ENCODE assay signal across 8 mouse cellular contexts in genomic region chr10:91082550-91083392, GRCm38 (mm10). TPM values are rescaled to one million over a fixed set of nuclear protein-coding genes. Genes with fewer than 3 reads are reported as not detected.
DNase-seq lines count a peak whose midpoint lies in the region; ATAC-seq and TF ChIP-seq lines count a peak whose summit lies in the region.

Apaf1 (minus strand) TSS chr10:91082770.
Ikbip (plus strand) TSS chr10:91082940.

- peak within 1 kb of the TSS; percentile 79 for H3ac ChIP-seq in C2C12 (ENCODE audit: control insufficient read depth, insufficient read length, low read depth)
- peak within 1 kb of the TSS; percentile 63 for H3ac ChIP-seq in myocyte (ENCODE audit: control insufficient read depth, insufficient read length)

- TF ChIP-seq POLR2A in brain, embryonic 14.5 days (IDR thresholded peaks at IDR 0.05; ENCODE audit: borderline replicate concordance, extremely low read depth, insufficient read depth, insufficient read length, poor library complexity, severe bottlenecking): peak; percentile 74
- TF ChIP-seq POLR2A in liver, adult 2 months (IDR thresholded peaks at IDR 0.05; ENCODE audit: extremely low read depth, insufficient read depth, low read length): peak; percentile 52
- TF ChIP-seq POLR2A in myocyte (IDR thresholded peaks at IDR 0.05; ENCODE audit: insufficient read length, low read depth): peak; percentile 92

- WGBS in heart, embryonic 11.5 days (ENCODE audit: insufficient replicate concordance): 1% methylated on average over 77 of the region's 87 CpGs
- under 1% methylated on average over 87 of the region's 87 CpGs for WGBS in kidney, embryonic 16.5 days
- 1% methylated on average over 87 of the region's 87 CpGs for WGBS in liver, adult 2 months

- peak within 1 kb of the TSS; percentile 86 for H3K27ac ChIP-seq in heart, embryonic 11.5 days (ENCODE audit: low read depth, low read length)
- peak within 1 kb of the TSS; percentile 78 for H3K27ac ChIP-seq in kidney, embryonic 16.5 days (ENCODE audit: low read length)
- H3K27ac ChIP-seq in liver, adult 2 months (replicated peaks; ENCODE audit: insufficient read depth, low read depth, low read length): peak within 1 kb of the TSS; percentile 57

- H3K9ac ChIP-seq in heart, embryonic 11.5 days (ENCODE audit: low read depth, low read length): peak within 1 kb of the TSS; percentile 90
- H3K9ac ChIP-seq in kidney, embryonic 16.5 days (replicated peaks; ENCODE audit: low read length): peak within 1 kb of the TSS; percentile 90
- peak within 1 kb of the TSS; percentile 79 for H3K9ac ChIP-seq in liver, adult 2 months (ENCODE audit: low read depth, low read length)

- peak; percentile 99 for DNase-seq in brain, embryonic 14.5 days (ENCODE audit: low read depth)
- DNase-seq in liver, adult 2 months (ENCODE audit: extremely low read depth, low read depth, low spot score): peak; percentile 84
- DNase-seq in splenic B cell, adult 2 months (ENCODE audit: low read depth, low spot score): peak; percentile 99

- peak within 1 kb of the TSS; percentile 82 for H3K4me2 ChIP-seq in heart, embryonic 11.5 days
- peak within 1 kb of the TSS; percentile 77 for H3K4me2 ChIP-seq in kidney, embryonic 16.5 days (replicated peaks; ENCODE audit: low read depth, low read length)
- H3K4me2 ChIP-seq in myocyte (ENCODE audit: low read depth): peak within 1 kb of the TSS; percentile 81

- H3K4me3 ChIP-seq in C2C12 (ENCODE audit: insufficient read depth, poor library complexity, severe bottlenecking) (peak within 1 kb of the TSS; percentile 89), myocyte (peak within 1 kb of the TSS; percentile 73)
- H3K4me3 ChIP-seq in erythroblast, embryonic 14.5 days (replicated peaks): peak within 1 kb of the TSS; percentile 89
- peak within 1 kb of the TSS; percentile 95 for H3K4me3 ChIP-seq in heart, embryonic 11.5 days (ENCODE audit: low read depth, low read length)
- H3K4me3 ChIP-seq in kidney, embryonic 16.5 days (ENCODE audit: low read length): peak within 1 kb of the TSS; percentile 68
- peak within 1 kb of the TSS; percentile 91 for H3K4me3 ChIP-seq in liver, adult 2 months (ENCODE audit: insufficient read depth, low read depth, low read length)

- peaks cover 24% of the 10 kb centered on the region for H3K36me3 ChIP-seq in C2C12 (ENCODE audit: control insufficient read depth, insufficient read depth)
- H3K36me3 ChIP-seq in erythroblast, embryonic 14.5 days (ENCODE audit: control insufficient read depth): peaks cover 13% of the 10 kb centered on the region
- no peaks in the 10 kb centered on the region; the same call in 1 of the 2 replicates for H3K36me3 ChIP-seq in heart, embryonic 11.5 days (ENCODE audit: control insufficient read depth, insufficient read depth, low read length)
- H3K36me3 ChIP-seq in kidney, embryonic 16.5 days (ENCODE audit: insufficient read depth, low read length): peaks cover 10% of the 10 kb centered on the region
- H3K36me3 ChIP-seq in liver, adult 2 months (ENCODE audit: control insufficient read depth, insufficient read depth, low read length): no peaks in the 10 kb centered on the region
- H3K36me3 ChIP-seq in myocyte (ENCODE audit: control insufficient read depth, insufficient read depth): peaks cover 12% of the 10 kb centered on the region
- no peaks in the 10 kb centered on the region for H3K36me3 ChIP-seq in splenic B cell, adult 2 months (ENCODE audit: control insufficient read depth, insufficient read depth, low read length, poor library complexity, severe bottlenecking)

- no peak for TF ChIP-seq CTCF in C2C12 (IDR thresholded peaks at IDR 0.05; ENCODE audit: control insufficient read depth, insufficient read depth, insufficient read length)
- no peak for TF ChIP-seq CTCF in brain, embryonic 14.5 days (IDR thresholded peaks at IDR 0.05; ENCODE audit: borderline replicate concordance, extremely low read depth, insufficient read depth, insufficient read length)
- TF ChIP-seq CTCF in liver, adult 2 months (IDR thresholded peaks at IDR 0.05; ENCODE audit: low read depth, low read length): no peak

- H3K79me2 ChIP-seq in C2C12 (ENCODE audit: control insufficient read depth, insufficient read depth): peaks cover 38% of the 10 kb centered on the region
- H3K79me2 ChIP-seq in liver, adult 2 months (ENCODE audit: control insufficient read depth, insufficient read depth, low read length): no peaks in the 10 kb centered on the region
- peaks cover 10% of the 10 kb centered on the region for H3K79me2 ChIP-seq in myocyte (ENCODE audit: control insufficient read depth, insufficient read depth)

- peak; percentile 95 for ATAC-seq in heart, embryonic 11.5 days (replicated peaks; ENCODE audit: insufficient number of reproducible peaks, low FRiP score, low TSS enrichment)
- peak; percentile 97 for ATAC-seq in kidney, embryonic 16.5 days (ENCODE audit: low FRiP score, low TSS enrichment)

- no peaks in the 10 kb centered on the region for H3K9me3 ChIP-seq in erythroblast, embryonic 14.5 days (ENCODE audit: control insufficient read depth, low read length)
- H3K9me3 ChIP-seq in heart, embryonic 11.5 days (replicated peaks; ENCODE audit: control insufficient read depth, low read length): no peaks in the 10 kb centered on the region
- H3K9me3 ChIP-seq in kidney, embryonic 16.5 days (ENCODE audit: low read length): no peaks in the 10 kb centered on the region

- peaks cover 10% of the 10 kb centered on the region for H3K79me3 ChIP-seq in C2C12 (ENCODE audit: low read depth)

- H3K27me3 ChIP-seq in C2C12 (ENCODE audit: control insufficient read depth, insufficient read depth, insufficient read length): no peaks in the 10 kb centered on the region
- no peaks in the 10 kb centered on the region for H3K27me3 ChIP-seq in erythroblast, embryonic 14.5 days (ENCODE audit: control insufficient read depth)
- no peaks in the 10 kb centered on the region for H3K27me3 ChIP-seq in heart, embryonic 11.5 days (ENCODE audit: control insufficient read depth, insufficient read depth, low read length)
- H3K27me3 ChIP-seq in kidney, embryonic 16.5 days (ENCODE audit: insufficient read depth, low read length): no peaks in the 10 kb centered on the region
- H3K27me3 ChIP-seq in liver, adult 2 months (ENCODE audit: control insufficient read depth, insufficient read depth, low read length): no peaks in the 10 kb centered on the region
- no peaks in the 10 kb centered on the region for H3K27me3 ChIP-seq in myocyte (ENCODE audit: control insufficient read depth, insufficient read depth, insufficient read length)
- no peaks in the 10 kb centered on the region for H3K27me3 ChIP-seq in splenic B cell, adult 2 months (ENCODE audit: control insufficient read depth, insufficient read depth, low read length, poor library complexity, severe bottlenecking)

- peaks cover 21% of the 10 kb centered on the region for H3K4me1 ChIP-seq in erythroblast, embryonic 14.5 days (ENCODE audit: control insufficient read depth)
- H3K4me1 ChIP-seq in heart, embryonic 11.5 days (ENCODE audit: control insufficient read depth, insufficient read depth, low read length): peaks cover 6% of the 10 kb centered on the region; the same call in 1 of the 2 replicates
- peaks cover 13% of the 10 kb centered on the region; the same call in 1 of the 2 replicates for H3K4me1 ChIP-seq in kidney, embryonic 16.5 days (ENCODE audit: insufficient read depth, low read length)
- H3K4me1 ChIP-seq in liver, adult 2 months (ENCODE audit: control insufficient read depth, insufficient read depth, low read length): no peaks in the 10 kb centered on the region

TF ChIP-seq in C2C12, 6 proteins besides CTCF, POLR2A, EP300 and RAD21:
- TF ChIP-seq MYOD1 (IDR thresholded peaks at IDR 0.05; ENCODE audit: control insufficient read depth, insufficient read length, low read depth) (no peak), MYOG (IDR thresholded peaks at IDR 0.05; ENCODE audit: control insufficient read depth, extremely low read depth, insufficient read length) (no peak), USF1 (IDR thresholded peaks at IDR 0.05; ENCODE audit: low read depth) (peak; percentile 28)
TF ChIP-seq in C2C12: peak in this region for 1.

TF ChIP-seq in myocyte, 11 proteins besides CTCF, POLR2A, EP300 and RAD21:
- TF ChIP-seq USF1 (IDR thresholded peaks at IDR 0.05; ENCODE audit: low read depth) (peak; percentile 33), TCF12 (IDR thresholded peaks at IDR 0.05; ENCODE audit: insufficient read depth, poor library complexity, severe bottlenecking) (no peak), E2F4 (IDR thresholded peaks at IDR 0.05; ENCODE audit: insufficient read depth) (peak; percentile 31), MAX (IDR thresholded peaks at IDR 0.05; ENCODE audit: low read depth) (no peak), POLR2AphosphoS2 (IDR thresholded peaks at IDR 0.05; ENCODE audit: insufficient read length, low read depth) (peak; percentile 95), REST (IDR thresholded peaks at IDR 0.05; ENCODE audit: insufficient read depth, insufficient read length) (no peak), MYOG (IDR thresholded peaks at IDR 0.05; ENCODE audit: control insufficient read depth in 1 of 3, insufficient read depth in 1 of 3, insufficient read length in 2 of 3, low read depth in 2 of 3) (peak in 1 of 3 experiments; percentile 12), TCF3 (IDR thresholded peaks at IDR 0.05; ENCODE audit: insufficient read length, low read depth) (no peak), SRF (IDR thresholded peaks at IDR 0.05; ENCODE audit: control insufficient read depth, insufficient read length, low read depth) (no peak), MYOD1 (IDR thresholded peaks at IDR 0.05; ENCODE audit: control insufficient read depth in 1 of 3, insufficient read length in 2 of 3, low read depth in 2 of 3) (no peak), CEBPB (IDR thresholded peaks at IDR 0.05; ENCODE audit: insufficient read depth, poor library complexity, severe bottlenecking) (no peak)

RNA-seq across cellular contexts. Expression of gene Apaf1, which starts in this region (rescaled TPM):
- polyA plus RNA-seq in C2C12 (2012; fragmentation: generic; extraction: Trizol) (5.9 TPM), myocyte (2012; fragmentation: generic; extraction: Trizol) (4.3 TPM)
- polyA plus RNA-seq in brain, embryonic 14.5 days (2012; rRNA removed): 29.4 and 31.3 TPM in 2 replicates
- 0.11 and 0.30 TPM in 2 replicates for polyA plus RNA-seq in erythroblast, embryonic 14.5 days (2012)
- 17.3 and 19.3 TPM in 2 replicates for polyA plus RNA-seq in heart, embryonic 11.5 days (2014; fragmentation: Nextera tagmentation; extraction: Ambion mirVana)
- 15.8 and 18.8 TPM in 2 replicates for polyA plus RNA-seq in kidney, embryonic 16.5 days (2015; fragmentation: Nextera tagmentation; extraction: Ambion mirVana)
- 3.1 and 3.4 TPM in 2 replicates for total RNA-seq in liver, adult 2 months (2014; rRNA removed)
- 0.80 and 1.6 TPM in 2 replicates for polyA plus RNA-seq in liver, adult 2 months (2012; rRNA removed)

RNA-seq across cellular contexts. Expression of gene Ikbip, which starts in this region (rescaled TPM):
- polyA plus RNA-seq in C2C12 (2012; fragmentation: generic; extraction: Trizol): 12.3 TPM
- polyA plus RNA-seq in brain, embryonic 14.5 days (2012; rRNA removed): 7.4 and 9.3 TPM in 2 replicates
- polyA plus RNA-seq in erythroblast, embryonic 14.5 days (2012): not detected in 2 replicates
- polyA plus RNA-seq in heart, embryonic 11.5 days (2014; fragmentation: Nextera tagmentation; extraction: Ambion mirVana): 46.1 and 48.2 TPM in 2 replicates
- polyA plus RNA-seq in kidney, embryonic 16.5 days (2015; fragmentation: Nextera tagmentation; extraction: Ambion mirVana): 37.6 and 39.3 TPM in 2 replicates
- total RNA-seq in liver, adult 2 months (2014; rRNA removed): 6.9 TPM in 2 replicates
- polyA plus RNA-seq in liver, adult 2 months (2012; rRNA removed): 0.38 and 0.77 TPM in 2 replicates
- 12.6 TPM for polyA plus RNA-seq in myocyte (2012; fragmentation: generic; extraction: Trizol)

Comparison
In these comparisons a context has a peak if more than half of its experiments do, and no peak if none do; other contexts are left out.
1. Peak in every context shown above with its lines: DNase-seq, ATAC-seq, H3K4me3 ChIP-seq and H3K27ac ChIP-seq.